Mouse (Mus musculus) thymus, postnatal 14 days (tissue): ENCODE measurements around the gene Krr1.
"Not testable (repeated sequence)": the region's sequence is repeated elsewhere in the genome, so short reads cannot be mapped to it uniquely, and the experiment has no call there.

ENCODE experiments used
- DNase-seq: peaks from one replicate; pipeline ENCODE4 v3.0.0; 2021

Gene Krr1

GRCm38 (mm10) chr10:111983070-111983469 lies 10.6 kb downstream of the Krr1 start:
- DNase-seq: no peak

GRCm38 (mm10) chr10:111986453-111986852 lies 14.0 kb downstream of the Krr1 start:
- no peak for DNase-seq

- DNase-seq: no peak
Measured at GRCm38 (mm10) chr10:111995803-111996548, 23.5 kb downstream of the Krr1 start.

GRCm38 (mm10) chr10:111996549-111996904 lies 24.1 kb downstream of the Krr1 start:
- peak; percentile 17 for DNase-seq

- peak; percentile 40 for DNase-seq
Measured at GRCm38 (mm10) chr10:111996911-111997347, 24.5 kb downstream of the Krr1 start.

- no peak for DNase-seq
Measured at GRCm38 (mm10) chr10:111997671-111998070, 25.2 kb downstream of the Krr1 start.

GRCm38 (mm10) chr10:111999765-112000164 lies 27.3 kb downstream of the Krr1 start:
- DNase-seq: no peak

GRCm38 (mm10) chr10:112000568-112000967 lies 28.1 kb downstream of the Krr1 start:
- peak; percentile 15 for DNase-seq

GRCm38 (mm10) chr10:112001350-112001749 lies 28.9 kb downstream of the Krr1 start:
- DNase-seq: no peak

GRCm38 (mm10) chr10:112001756-112002520 lies 29.5 kb downstream of the Krr1 start:
- no peak for DNase-seq

GRCm38 (mm10) chr10:112002544-112003215 lies 30.2 kb downstream of the Krr1 start, which contains the start of gene Glipr1:
TSS of gene Glipr1 (minus strand) at chr10:112002631.
- peak; percentile 58 for DNase-seq

GRCm38 (mm10) chr10:112009511-112009910 lies 37.0 kb downstream of the Krr1 start:
- not testable (repeated sequence) for DNase-seq

GRCm38 (mm10) chr10:112023585-112023984 lies 51.1 kb downstream of the Krr1 start:
- no peak for DNase-seq

GRCm38 (mm10) chr10:112028689-112029088 lies 56.2 kb downstream of the Krr1 start:
- DNase-seq: not testable (repeated sequence)
